Mouse (Mus musculus): ENCODE data around the gene Gm10842.

- TF ChIP-seq CTCF (IDR thresholded peaks at IDR 0.05; ENCODE audit: borderline replicate concordance, insufficient read depth, low read depth, low read length): no peak
- TF ChIP-seq POLR2A (IDR thresholded peaks at IDR 0.05; ENCODE audit: borderline replicate concordance, insufficient read depth, low read length): no peak
Measured at GRCm38 (mm10) chr11:105153068-105153833, 6.6 kb downstream of the Gm10842 start.
